Mouse (Mus musculus) brain, embryonic 14.5 days (tissue): ENCODE results near the gene Cfap100.

Source experiments
- CTCF ChIP-seq: fragments of 200-500 bp; IDR thresholded peaks from 2 replicates; pipeline ENCODE4 v1.5.1; 2012; ENCODE audit warnings: inconsistent platforms, mild to moderate bottlenecking, moderate library complexity, borderline replicate concordance; ENCODE audit not compliant: insufficient read depth, insufficient read length; ENCODE audit errors: extremely low read depth
- POLR2A ChIP-seq: fragments of 200-500 bp; IDR thresholded peaks from 2 replicates; pipeline ENCODE4 v1.6.1; 2012; ENCODE audit warnings: mild to moderate bottlenecking, inconsistent platforms, borderline replicate concordance; ENCODE audit not compliant: poor library complexity, insufficient read depth, insufficient read length, severe bottlenecking; ENCODE audit errors: extremely low read depth

- TF ChIP-seq CTCF (no peak), POLR2A (no peak)
These were observed 45.2 kb upstream of the Cfap100 start for GRCm38 (mm10) chr6:90473630-90474360.
